ENCODE assay signal across 30 mouse cellular contexts in the genomic region with DNA sequence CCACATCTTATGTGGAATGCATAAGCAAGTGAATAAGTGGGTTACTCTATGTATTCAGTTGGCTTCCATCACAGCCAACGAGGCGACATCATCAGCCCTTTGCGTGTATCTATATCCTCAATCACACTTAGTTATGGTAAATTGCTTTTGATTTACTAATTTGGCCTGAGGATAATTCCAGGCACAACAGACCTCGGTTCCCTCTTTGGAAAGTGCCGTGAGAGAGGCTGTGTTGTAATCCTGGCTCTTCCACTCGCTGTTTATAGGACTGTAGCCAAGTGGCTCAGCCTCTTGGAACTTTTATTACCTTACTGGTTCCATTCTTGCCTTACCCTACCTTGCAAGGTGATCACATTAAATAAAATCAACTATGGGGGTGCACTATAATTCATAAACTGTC.
DNase-seq lines count a peak whose midpoint lies in the region; ATAC-seq and TF ChIP-seq lines count a peak whose summit lies in the region.
"Had no signal": no experiment of that assay in that cellular context is flagged by ENCODE, and none has a peak within 500 bp of the region (broad histone marks: within the 10 kb centered on the region; RNA-seq: fewer than 3 reads in every experiment).

No protein-coding gene starts in this region.

- H3K4me2 ChIP-seq in liver, embryonic 11.5 days = no peak overlapping the region
- H3K4me2 ChIP-seq: embryonic facial prominence, embryonic 13.5 days; forebrain, embryonic 13.5 days; heart, embryonic 12.5 days; heart, embryonic 15.5 days; hindbrain, embryonic 13.5 days had no signal

- no peak for TF ChIP-seq CTCF in liver, adult 2 months (IDR thresholded peaks at IDR 0.05; ENCODE audit: low read depth, low read length)
- no peak for TF ChIP-seq CTCF in Patski (IDR thresholded peaks at IDR 0.05)
- no peak for TF ChIP-seq CTCF in kidney, adult 2 months (conservative IDR thresholded peaks at IDR 0.05; ENCODE audit: insufficient read depth, insufficient read length, low read depth, low read length)

- H3K4me3 ChIP-seq in liver, adult 2 months (ENCODE audit: insufficient read depth, low read depth, low read length) = no peak overlapping the region
- H3K4me3 ChIP-seq in liver, embryonic 11.5 days (ENCODE audit: low read depth, low read length) = no peak overlapping the region
- no peak overlapping the region for H3K4me3 ChIP-seq in kidney, adult 2 months (ENCODE audit: insufficient read depth, low read depth, low read length)
- H3K4me3 ChIP-seq: embryonic facial prominence, embryonic 10.5 days; embryonic facial prominence, embryonic 13.5 days; erythroblast, embryonic 14.5 days; forebrain, embryonic 10.5 days; forebrain, embryonic 13.5 days; heart, embryonic 12.5 days; heart, embryonic 15.5 days; hindbrain, embryonic 10.5 days; hindbrain, embryonic 13.5 days had no signal

- no peak for TF ChIP-seq POLR2A in liver, adult 2 months (IDR thresholded peaks at IDR 0.05; ENCODE audit: extremely low read depth, insufficient read depth, low read length)
- TF ChIP-seq POLR2A in kidney, adult 2 months (IDR thresholded peaks at IDR 0.05; ENCODE audit: low read depth, low read length) = no peak

- 60% methylated on average over 6 of the region's 6 CpGs for WGBS in liver, adult 2 months
- 83% methylated on average over 6 of the region's 6 CpGs for WGBS in liver, embryonic 11.5 days
- WGBS in kidney, adult 2 months = 69% methylated on average over 6 of the region's 6 CpGs

- H3K9ac ChIP-seq in liver, adult 2 months (ENCODE audit: low read depth, low read length) = no peak overlapping the region
- no peak overlapping the region for H3K9ac ChIP-seq in liver, embryonic 11.5 days (ENCODE audit: low read depth, low read length)
- H3K9ac ChIP-seq: embryonic facial prominence, embryonic 13.5 days; forebrain, embryonic 13.5 days; heart, embryonic 12.5 days; heart, embryonic 15.5 days; hindbrain, embryonic 13.5 days had no signal

- no peaks in the 10 kb centered on the region for H3K9me3 ChIP-seq in liver, embryonic 11.5 days (ENCODE audit: control insufficient read depth, low read length)
- H3K9me3 ChIP-seq: embryonic facial prominence, embryonic 10.5 days; embryonic facial prominence, embryonic 13.5 days; forebrain, embryonic 10.5 days; forebrain, embryonic 13.5 days; heart, embryonic 12.5 days; heart, embryonic 15.5 days; hindbrain, embryonic 10.5 days; hindbrain, embryonic 13.5 days had no signal

- ATAC-seq in liver, embryonic 11.5 days (replicated peaks; ENCODE audit: low FRiP score) = no peak
- peak; percentile 19 for ATAC-seq in Patski
- ATAC-seq: CD4-positive, CD25-positive, alpha-beta regulatory T cell, adult 4 months; forebrain, embryonic 13.5 days; forebrain, embryonic 16.5 days; hindbrain, embryonic 16.5 days had no signal

- no peaks in the 10 kb centered on the region for H3K79me2 ChIP-seq in liver, adult 2 months (ENCODE audit: control insufficient read depth, insufficient read depth, low read length)

- DNase-seq in liver, adult 2 months (ENCODE audit: extremely low read depth, low read depth, low spot score) = peak; percentile 2
- DNase-seq in liver, embryonic 11.5 days (ENCODE audit: low spot score) = no peak
- DNase-seq in retina, postnatal 1 day = peak; percentile 23
- no peak for DNase-seq in retina, embryonic 14.5 days (ENCODE audit: low spot score)
- peak; percentile 39 for DNase-seq in Patski (ENCODE audit: low read depth, low spot score)
- DNase-seq in gonadal fat pad, adult 2 months (ENCODE audit: low read depth) = peak; percentile 85
- no peak for DNase-seq in kidney, adult 2 months
- no peak for DNase-seq in left cerebral cortex, adult 8-10 months (ENCODE audit: low spot score in 2 of 2)
- DNase-seq: adrenal gland, adult 8-10 months; adrenal gland, postnatal 25 days; cerebellum, adult 11-12 months; cerebellum, adult 8-10 months; cerebellum, postnatal 10 days; cerebellum, postnatal 36 days; embryo, embryonic 11 days; gastrocnemius, postnatal 14 days; heart, postnatal 10 days; heart, postnatal 36 days had no signal

- H3K36me3 ChIP-seq in liver, adult 2 months (ENCODE audit: control insufficient read depth, insufficient read depth, low read length) = no peaks in the 10 kb centered on the region
- no peaks in the 10 kb centered on the region for H3K36me3 ChIP-seq in liver, embryonic 11.5 days (ENCODE audit: control insufficient read depth, insufficient read depth, low read length)
- no peaks in the 10 kb centered on the region for H3K36me3 ChIP-seq in kidney, adult 2 months (ENCODE audit: control insufficient read depth, insufficient read depth, low read length)
- H3K36me3 ChIP-seq: embryonic facial prominence, embryonic 10.5 days; embryonic facial prominence, embryonic 13.5 days; forebrain, embryonic 10.5 days; heart, embryonic 12.5 days; heart, embryonic 15.5 days; hindbrain, embryonic 10.5 days; hindbrain, embryonic 13.5 days had no signal

- CTCF ChIA-PET in Patski (lab: Charles Lee) = interaction anchor here (1.0 kb wide), 1 partner anchor 29 kb away, joined by 3 read pairs; no protein-coding TSS in a partner anchor

- H3K27ac ChIP-seq in liver, adult 2 months (replicated peaks; ENCODE audit: insufficient read depth, low read depth, low read length) = no peak overlapping the region
- no peak overlapping the region for H3K27ac ChIP-seq in liver, embryonic 11.5 days (ENCODE audit: low read depth, low read length)
- H3K27ac ChIP-seq in kidney, adult 2 months (ENCODE audit: insufficient read depth, low read depth, low read length) = no peak overlapping the region
- H3K27ac ChIP-seq: embryonic facial prominence, embryonic 10.5 days; embryonic facial prominence, embryonic 13.5 days; forebrain, embryonic 10.5 days; forebrain, embryonic 13.5 days; heart, embryonic 15.5 days; hindbrain, embryonic 10.5 days; hindbrain, embryonic 13.5 days had no signal

- POLR2A ChIA-PET in Patski (lab: Charles Lee) = no interaction called here

- H3K4me1 ChIP-seq in liver, adult 2 months (ENCODE audit: control insufficient read depth, insufficient read depth, low read length) = no peaks in the 10 kb centered on the region
- no peaks in the 10 kb centered on the region for H3K4me1 ChIP-seq in liver, embryonic 11.5 days (replicated peaks; ENCODE audit: control insufficient read depth, insufficient read depth, low read length)
- H3K4me1 ChIP-seq in kidney, adult 2 months (ENCODE audit: control insufficient read depth, insufficient read depth, low read length) = peaks cover 9% of the 10 kb centered on the region; the same call in 1 of the 2 replicates
- H3K4me1 ChIP-seq: heart, embryonic 12.5 days; heart, embryonic 15.5 days had no signal

- no peaks in the 10 kb centered on the region for H3K27me3 ChIP-seq in liver, adult 2 months (ENCODE audit: control insufficient read depth, insufficient read depth, low read length)
- no peaks in the 10 kb centered on the region for H3K27me3 ChIP-seq in liver, embryonic 11.5 days (replicated peaks; ENCODE audit: control insufficient read depth, insufficient read depth, low read length)
- no peaks in the 10 kb centered on the region for H3K27me3 ChIP-seq in Patski
- H3K27me3 ChIP-seq in kidney, adult 2 months (replicated peaks; ENCODE audit: control insufficient read depth, insufficient read depth, low read length) = no peaks in the 10 kb centered on the region
- H3K27me3 ChIP-seq: embryonic facial prominence, embryonic 13.5 days; forebrain, embryonic 13.5 days; heart, embryonic 12.5 days; heart, embryonic 15.5 days; hindbrain, embryonic 13.5 days had no signal

- in situ Hi-C loops in Patski (cut with MboI; ENCODE audit: low pct_unique_long_range_greater_than_20kb) = no loop called here

Comparison
In these comparisons a context has a peak if more than half of its experiments do, and no peak if none do; other contexts are left out.
1. DNase-seq: peak in liver, adult 2 months (single experiment), retina, postnatal 1 day (single experiment), Patski (single experiment) and gonadal fat pad, adult 2 months (single experiment); none in liver, embryonic 11.5 days (single experiment), retina, embryonic 14.5 days (single experiment), kidney, adult 2 months (single experiment) and left cerebral cortex, adult 8-10 months (0 of 2).